Mouse (Mus musculus): ENCODE data around the gene Tigd2. TPM values are rescaled to one million over a fixed set of nuclear protein-coding genes. Genes with fewer than 3 reads are reported as not detected.

The Tigd2 gene
- 2.7 TPM for polyA plus RNA-seq (2015; fragmentation: Illumina TruSeq; extraction: RNeasy Lipid Tissue Mini Kit (QIAGEN cat#74804); ENCODE audit: insufficient read depth, low read depth, low replicate concordance)

DNA sequence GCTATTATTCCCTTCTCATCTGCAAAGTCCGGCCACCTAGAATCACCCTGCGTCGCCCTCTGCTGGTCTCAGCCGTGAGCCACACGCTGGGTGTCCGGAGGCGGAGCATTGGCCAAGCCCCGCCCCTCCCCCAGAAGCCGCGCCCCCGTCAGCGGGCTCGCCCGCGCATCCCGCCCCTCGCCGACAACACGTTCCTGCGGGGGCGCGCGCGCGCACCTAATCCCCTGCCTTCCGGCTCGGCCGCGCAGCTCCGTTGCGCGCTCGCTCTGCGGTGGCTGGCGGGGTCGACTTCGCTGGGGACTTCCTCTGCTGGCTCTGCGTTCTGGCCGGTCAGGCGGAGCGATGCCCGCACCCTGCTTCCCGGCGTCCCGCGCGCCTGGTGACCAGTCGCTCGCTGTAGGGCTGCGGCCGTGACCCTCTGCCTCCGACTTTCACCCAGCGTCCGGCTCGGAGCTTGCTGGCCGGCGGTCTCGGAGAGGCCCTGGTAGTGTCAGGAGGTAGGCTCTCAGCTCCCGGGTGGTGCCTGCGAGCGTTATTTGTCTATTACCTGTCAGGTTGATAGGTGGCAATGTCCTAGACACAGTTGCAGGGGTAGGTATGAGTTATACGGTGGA is at the start of gene Tigd2:
Tigd2 (plus strand) TSS at position 186 of the 614 bp plus-strand sequence.

Other genes with a start within 250 kb of the Tigd2 start
- 3.1 TPM for gene Fam13a, start 184.3 kb upstream of the Tigd2 start, polyA plus RNA-seq (2015; fragmentation: Illumina TruSeq; extraction: RNeasy Lipid Tissue Mini Kit (QIAGEN cat#74804); ENCODE audit: insufficient read depth, low read depth, low replicate concordance)
- 0.61 TPM for gene Gprin3, start 217.4 kb downstream of the Tigd2 start, polyA plus RNA-seq (2015; fragmentation: Illumina TruSeq; extraction: RNeasy Lipid Tissue Mini Kit (QIAGEN cat#74804); ENCODE audit: insufficient read depth, low read depth, low replicate concordance)